ENCODE assay signal across 25 mouse cellular contexts in the genomic region with DNA sequence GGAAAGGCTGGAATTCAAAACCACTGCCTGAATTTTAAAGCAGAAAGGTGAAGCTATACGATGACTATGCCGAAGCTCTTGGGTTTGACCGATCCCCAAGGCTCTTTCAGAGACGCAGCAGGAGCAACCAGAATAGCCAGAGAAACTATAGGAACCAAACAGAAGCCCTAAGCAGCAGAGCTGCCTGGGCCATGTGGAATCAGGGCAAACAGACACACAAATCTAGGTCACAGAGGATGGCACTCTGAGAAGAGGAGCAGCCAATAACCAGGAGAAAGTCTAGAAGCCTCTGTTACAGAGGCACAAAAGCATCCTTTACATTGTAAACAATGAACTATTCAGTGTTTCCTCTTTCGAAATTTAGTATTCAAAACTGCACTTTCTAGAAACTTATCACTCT.
DNase-seq lines count a peak whose midpoint lies in the region; ATAC-seq and TF ChIP-seq lines count a peak whose summit lies in the region.
"Had no signal": no experiment of that assay in that cellular context is flagged by ENCODE, and none has a peak within 500 bp of the region (broad histone marks: within the 10 kb centered on the region; RNA-seq: fewer than 3 reads in every experiment).

No protein-coding gene starts in this region.

- peaks cover 21% of the 10 kb centered on the region; the same call in 1 of the 2 replicates for H3K4me1 ChIP-seq in forebrain, embryonic 15.5 days
- peaks cover 10% of the 10 kb centered on the region; the same call in 1 of the 2 replicates for H3K4me1 ChIP-seq in forebrain, embryonic 10.5 days
- no peaks in the 10 kb centered on the region; the same call in none of the 2 replicates for H3K4me1 ChIP-seq in hindbrain, postnatal 0 days (ENCODE audit: insufficient read depth, low read length)
- no peaks in the 10 kb centered on the region for H3K4me1 ChIP-seq in hindbrain, embryonic 14.5 days (replicated peaks; ENCODE audit: control insufficient read depth, insufficient read depth, low read length)
- peaks cover 39% of the 10 kb centered on the region for H3K4me1 ChIP-seq in olfactory bulb, adult 2 months (ENCODE audit: control insufficient read depth, insufficient read depth, low read length)

- no peak for TF ChIP-seq CTCF in hindbrain, postnatal 0 days (IDR thresholded peaks at IDR 0.05; ENCODE audit: low read depth)
- no peak for TF ChIP-seq CTCF in olfactory bulb, adult 2 months (IDR thresholded peaks at IDR 0.05; ENCODE audit: insufficient read depth, low read depth, low read length)

- no peak for ATAC-seq in forebrain, embryonic 15.5 days (replicated peaks)
- ATAC-seq in hindbrain, postnatal 0 days: peak; percentile 62
- no peak for ATAC-seq in hindbrain, embryonic 14.5 days (ENCODE audit: low FRiP score)
- ATAC-seq: inflammation-experienced regulatory T-cells, adult 6 months had no signal

- H3K4me2 ChIP-seq in forebrain, embryonic 15.5 days (replicated peaks): no peak overlapping the region
- H3K4me2 ChIP-seq in hindbrain, postnatal 0 days (ENCODE audit: low read depth, low read length): no peak overlapping the region
- H3K4me2 ChIP-seq in hindbrain, embryonic 14.5 days (replicated peaks): no peak overlapping the region
- H3K4me2 ChIP-seq: embryonic facial prominence, embryonic 13.5 days; heart, embryonic 15.5 days; limb, embryonic 13.5 days; lung, embryonic 14.5 days; midbrain, embryonic 12.5 days; neural tube, embryonic 12.5 days had no signal

- peak overlapping the region; percentile 51; the same call in 1 of the 2 replicates for H3K27ac ChIP-seq in forebrain, embryonic 15.5 days (replicated peaks)
- no peak overlapping the region for H3K27ac ChIP-seq in forebrain, embryonic 10.5 days
- H3K27ac ChIP-seq in hindbrain, postnatal 0 days: peak overlapping the region; percentile 62
- H3K27ac ChIP-seq in hindbrain, embryonic 14.5 days: no peak overlapping the region
- H3K27ac ChIP-seq in olfactory bulb, adult 2 months (ENCODE audit: insufficient read depth, low read depth, low read length): peak overlapping the region; percentile 81
- H3K27ac ChIP-seq: embryonic facial prominence, embryonic 13.5 days; hindbrain, embryonic 10.5 days; kidney, postnatal 0 days; limb, embryonic 13.5 days; liver, embryonic 14.5 days; midbrain, embryonic 12.5 days; neural tube, embryonic 12.5 days; stomach, postnatal 0 days had no signal

- DNase-seq in forebrain, embryonic 10.5 days (ENCODE audit: extremely low spot score, low spot score): no peak
- no peak for DNase-seq in hindbrain, postnatal 0 days (ENCODE audit: low spot score)
- no peak for DNase-seq in hindbrain, embryonic 14.5 days (ENCODE audit: low spot score)
- peak; percentile 18 for DNase-seq in retina, postnatal 1 day
- DNase-seq in retina, embryonic 14.5 days (ENCODE audit: low spot score): no peak
- no peak for DNase-seq in gastrocnemius, postnatal 4 days (ENCODE audit: low spot score in 2 of 2)
- DNase-seq: cerebellum, adult 11-12 months; cerebellum, postnatal 25 days; embryo, embryonic 11 days; gastrocnemius, postnatal 36 days; kidney, adult 2 months; layer of hippocampus, postnatal 36 days; lung, embryonic 14.5 days had no signal

- H3K9me3 ChIP-seq in forebrain, embryonic 15.5 days: no peaks in the 10 kb centered on the region
- no peaks in the 10 kb centered on the region for H3K9me3 ChIP-seq in forebrain, embryonic 10.5 days
- no peaks in the 10 kb centered on the region for H3K9me3 ChIP-seq in hindbrain, postnatal 0 days (ENCODE audit: low read length)
- no peaks in the 10 kb centered on the region for H3K9me3 ChIP-seq in hindbrain, embryonic 14.5 days (ENCODE audit: control insufficient read depth, low read length)
- H3K9me3 ChIP-seq: embryonic facial prominence, embryonic 13.5 days; heart, embryonic 15.5 days; hindbrain, embryonic 10.5 days; limb, embryonic 13.5 days; midbrain, embryonic 12.5 days; neural tube, embryonic 12.5 days had no signal

- no peak overlapping the region for H3K9ac ChIP-seq in forebrain, embryonic 15.5 days (replicated peaks)
- H3K9ac ChIP-seq in hindbrain, postnatal 0 days (replicated peaks; ENCODE audit: low read length): no peak overlapping the region
- H3K9ac ChIP-seq in hindbrain, embryonic 14.5 days: no peak overlapping the region
- H3K9ac ChIP-seq: embryonic facial prominence, embryonic 13.5 days; heart, embryonic 15.5 days; limb, embryonic 13.5 days; liver, embryonic 14.5 days; lung, embryonic 14.5 days; midbrain, embryonic 12.5 days; neural tube, embryonic 12.5 days had no signal

- H3K27me3 ChIP-seq in forebrain, embryonic 15.5 days: no peaks in the 10 kb centered on the region
- H3K27me3 ChIP-seq in forebrain, embryonic 10.5 days (ENCODE audit: poor library complexity, severe bottlenecking): no peaks in the 10 kb centered on the region
- H3K27me3 ChIP-seq in hindbrain, postnatal 0 days (ENCODE audit: insufficient read depth, low read length): no peaks in the 10 kb centered on the region
- H3K27me3 ChIP-seq in hindbrain, embryonic 14.5 days (ENCODE audit: control insufficient read depth, insufficient read depth, low read length): no peaks in the 10 kb centered on the region
- H3K27me3 ChIP-seq: embryonic facial prominence, embryonic 13.5 days; heart, embryonic 15.5 days; limb, embryonic 13.5 days; midbrain, embryonic 12.5 days; neural tube, embryonic 12.5 days had no signal

- H3K36me3 ChIP-seq in forebrain, embryonic 15.5 days: peaks cover 8% of the 10 kb centered on the region
- H3K36me3 ChIP-seq in forebrain, embryonic 10.5 days (replicated peaks): no peaks in the 10 kb centered on the region; the same call in 1 of the 2 replicates
- peaks cover 9% of the 10 kb centered on the region; the same call in 1 of the 2 replicates for H3K36me3 ChIP-seq in hindbrain, postnatal 0 days (ENCODE audit: insufficient read depth, low read length)
- peaks cover 59% of the 10 kb centered on the region for H3K36me3 ChIP-seq in hindbrain, embryonic 14.5 days (replicated peaks; ENCODE audit: control insufficient read depth, insufficient read depth)

- H3K4me3 ChIP-seq in forebrain, embryonic 15.5 days: no peak overlapping the region
- H3K4me3 ChIP-seq in forebrain, embryonic 10.5 days: no peak overlapping the region
- H3K4me3 ChIP-seq in hindbrain, postnatal 0 days (ENCODE audit: low read length): no peak overlapping the region
- H3K4me3 ChIP-seq in hindbrain, embryonic 14.5 days (replicated peaks; ENCODE audit: low read length): no peak overlapping the region
- H3K4me3 ChIP-seq in olfactory bulb, adult 2 months (ENCODE audit: insufficient read depth, low read depth, low read length): no peak overlapping the region
- H3K4me3 ChIP-seq: embryonic facial prominence, embryonic 13.5 days; heart, embryonic 15.5 days; hindbrain, embryonic 10.5 days; limb, embryonic 13.5 days; midbrain, embryonic 12.5 days; neural tube, embryonic 12.5 days had no signal

- TF ChIP-seq POLR2A in olfactory bulb, adult 2 months (IDR thresholded peaks at IDR 0.05; ENCODE audit: insufficient read depth, low read depth, low read length): no peak

- WGBS in forebrain, embryonic 15.5 days: 83% methylated on average over 5 of the region's 5 CpGs
- WGBS in forebrain, embryonic 10.5 days: 90% methylated on average over 5 of the region's 5 CpGs
- WGBS in hindbrain, postnatal 0 days: 77% methylated on average over 5 of the region's 5 CpGs
- 90% methylated on average over 5 of the region's 5 CpGs for WGBS in hindbrain, embryonic 14.5 days
- WGBS in olfactory bulb, adult 2 months: 70% methylated on average over 5 of the region's 5 CpGs

Comparison
In these comparisons a context has a peak if more than half of its experiments do, and no peak if none do; other contexts are left out.
1. H3K27ac ChIP-seq: peak in forebrain, embryonic 15.5 days (single experiment), hindbrain, postnatal 0 days (single experiment) and olfactory bulb, adult 2 months (single experiment); none in forebrain, embryonic 10.5 days (single experiment) and hindbrain, embryonic 14.5 days (single experiment).